ENCODE assay signal across 21 mouse cellular contexts in genomic region chr3:34168087-34168486, GRCm38 (mm10).
A peak's percentile ranks its signal among the peaks of the same experiment; 100 is the strongest.
DNase-seq lines count a peak whose midpoint lies in the region; ATAC-seq and TF ChIP-seq lines count a peak whose summit lies in the region.
"Had no signal": no experiment of that assay in that cellular context is flagged by ENCODE, and none has a peak within 500 bp of the region (broad histone marks: within the 10 kb centered on the region; RNA-seq: fewer than 3 reads in every experiment).

No protein-coding gene starts in this region.

- no peak for DNase-seq in kidney, postnatal 36 days
- peak; percentile 69 for DNase-seq in kidney, postnatal 0 days (ENCODE audit: low spot score)
- no peak for DNase-seq in kidney, adult 8-10 months
- DNase-seq: adrenal gland, adult 2 months; adrenal gland, postnatal 10 days; adrenal gland, postnatal 25 days; cerebellum, adult 11 months; cerebellum, adult 18-20 months; cerebellum, adult 8-10 months; cerebellum, adult 9-11 months; cerebellum, postnatal 14 days; cerebellum, postnatal 36 days; embryo, embryonic 11 days had no signal

- TF ChIP-seq CTCF in kidney, postnatal 0 days (IDR thresholded peaks at IDR 0.05; ENCODE audit: low read depth): no peak

- no peaks in the 10 kb centered on the region for H3K27me3 ChIP-seq in kidney, embryonic 15.5 days
- H3K27me3 ChIP-seq in kidney, postnatal 0 days (ENCODE audit: insufficient read depth, low read length): no peaks in the 10 kb centered on the region
- H3K27me3 ChIP-seq: embryonic facial prominence, embryonic 13.5 days; embryonic facial prominence, embryonic 15.5 days; forebrain, embryonic 12.5 days had no signal

- no peak overlapping the region for H3K9ac ChIP-seq in kidney, embryonic 15.5 days
- H3K9ac ChIP-seq in kidney, postnatal 0 days (ENCODE audit: low read depth, low read length): no peak overlapping the region
- H3K9ac ChIP-seq: embryonic facial prominence, embryonic 13.5 days; embryonic facial prominence, embryonic 15.5 days; forebrain, embryonic 12.5 days had no signal

- WGBS in kidney, embryonic 15.5 days: 25% methylated on average over 1 of the region's 1 CpGs
- 37% methylated on average over 1 of the region's 1 CpGs for WGBS in kidney, postnatal 0 days

- no peak overlapping the region for H3K27ac ChIP-seq in kidney, embryonic 15.5 days
- H3K27ac ChIP-seq in kidney, postnatal 0 days: no peak overlapping the region
- H3K27ac ChIP-seq: embryonic facial prominence, embryonic 13.5 days; embryonic facial prominence, embryonic 15.5 days; forebrain, embryonic 10.5 days; forebrain, embryonic 12.5 days had no signal

- H3K4me3 ChIP-seq in kidney, embryonic 15.5 days (replicated peaks): no peak overlapping the region
- H3K4me3 ChIP-seq in kidney, postnatal 0 days (replicated peaks; ENCODE audit: low read depth, low read length): no peak overlapping the region
- H3K4me3 ChIP-seq: embryonic facial prominence, embryonic 13.5 days; embryonic facial prominence, embryonic 15.5 days; erythroblast, embryonic 14.5 days; forebrain, embryonic 10.5 days; forebrain, embryonic 12.5 days had no signal

- no peaks in the 10 kb centered on the region for H3K9me3 ChIP-seq in kidney, embryonic 15.5 days (replicated peaks)
- H3K9me3 ChIP-seq in kidney, postnatal 0 days (replicated peaks; ENCODE audit: low read length): no peaks in the 10 kb centered on the region
- H3K9me3 ChIP-seq: embryonic facial prominence, embryonic 13.5 days; embryonic facial prominence, embryonic 15.5 days; forebrain, embryonic 10.5 days; forebrain, embryonic 12.5 days had no signal

- 0 out of 2 replicates have a peak, but pooled peaks have one; percentile 34 for ATAC-seq in kidney, embryonic 15.5 days (replicated peaks; ENCODE audit: low FRiP score)
- 0 out of 2 replicates have a peak, but pooled peaks have one; percentile 43 for ATAC-seq in kidney, postnatal 0 days (replicated peaks; ENCODE audit: low FRiP score, low read depth)
- ATAC-seq: forebrain, embryonic 14.5 days; forebrain, embryonic 16.5 days had no signal

- no peaks in the 10 kb centered on the region for H3K36me3 ChIP-seq in kidney, embryonic 15.5 days
- H3K36me3 ChIP-seq in kidney, postnatal 0 days (ENCODE audit: insufficient read depth, low read length): no peaks in the 10 kb centered on the region
- H3K36me3 ChIP-seq: embryonic facial prominence, embryonic 13.5 days; embryonic facial prominence, embryonic 15.5 days; forebrain, embryonic 10.5 days; forebrain, embryonic 12.5 days had no signal

- H3K4me2 ChIP-seq in kidney, embryonic 15.5 days: no peak overlapping the region
- no peak overlapping the region for H3K4me2 ChIP-seq in kidney, postnatal 0 days (ENCODE audit: low read length)
- H3K4me2 ChIP-seq: embryonic facial prominence, embryonic 13.5 days; embryonic facial prominence, embryonic 15.5 days; forebrain, embryonic 12.5 days had no signal

- H3K4me1 ChIP-seq in kidney, embryonic 15.5 days: no peaks in the 10 kb centered on the region
- H3K4me1 ChIP-seq in kidney, postnatal 0 days (replicated peaks; ENCODE audit: insufficient read depth, low read length): no peaks in the 10 kb centered on the region
- H3K4me1 ChIP-seq: embryonic facial prominence, embryonic 13.5 days; embryonic facial prominence, embryonic 15.5 days had no signal
